Mouse (Mus musculus) B cell, adult 67 days (primary cell): ENCODE results near the gene Ogfod2. TPM values are rescaled to one million over a fixed set of nuclear protein-coding genes. Genes with fewer than 3 reads are reported as not detected.

Experiments used
- total RNA-seq, 2 experiments: library from RNA; stranded (reverse); gene quantifications; 4 replicates each; pipeline ENCODE4 v1.2.4; 2023

The Ogfod2 gene
- total RNA-seq: 10 to 100 TPM; 22.2 to 26.2 TPM

DNA sequence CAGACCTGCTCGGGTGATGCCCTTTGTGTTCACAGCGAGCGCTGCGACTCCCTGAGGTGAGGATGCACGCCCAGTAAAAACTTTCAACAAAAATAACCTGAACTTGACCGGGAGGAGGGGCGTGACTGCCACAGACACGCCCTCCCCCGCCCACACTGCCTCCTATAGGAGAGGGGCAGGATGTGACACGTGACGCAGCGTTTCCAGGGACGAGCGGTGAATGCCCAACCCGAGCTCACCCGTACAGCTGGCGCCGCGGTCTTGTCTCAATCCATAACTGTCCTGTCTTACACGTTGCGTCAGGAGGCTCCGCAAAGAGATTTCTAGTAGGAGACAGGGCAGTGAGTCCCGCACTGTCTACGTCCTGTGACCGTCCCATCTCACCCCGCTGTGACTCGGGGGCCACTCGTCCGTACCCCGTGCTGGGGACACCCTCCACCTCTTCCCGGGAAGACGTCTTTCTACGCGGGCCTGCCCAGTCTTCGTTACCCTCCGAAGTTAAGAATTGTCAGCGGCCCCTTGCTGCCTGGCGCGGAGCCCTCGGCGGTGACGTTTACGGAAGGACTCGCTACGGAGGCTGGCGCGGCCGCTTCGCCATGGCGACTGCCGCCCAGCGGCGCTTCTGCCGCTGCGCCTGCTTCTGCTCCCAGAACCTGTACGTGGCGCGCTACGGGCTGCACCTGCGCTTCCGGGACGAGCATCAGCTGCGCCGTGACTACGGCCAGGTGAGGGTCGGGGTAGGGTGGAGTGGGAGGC is at the start of gene Ogfod2:
TSS of gene Ogfod2 (plus strand) at position 556 of the 756 bp plus-strand sequence.

DNA sequence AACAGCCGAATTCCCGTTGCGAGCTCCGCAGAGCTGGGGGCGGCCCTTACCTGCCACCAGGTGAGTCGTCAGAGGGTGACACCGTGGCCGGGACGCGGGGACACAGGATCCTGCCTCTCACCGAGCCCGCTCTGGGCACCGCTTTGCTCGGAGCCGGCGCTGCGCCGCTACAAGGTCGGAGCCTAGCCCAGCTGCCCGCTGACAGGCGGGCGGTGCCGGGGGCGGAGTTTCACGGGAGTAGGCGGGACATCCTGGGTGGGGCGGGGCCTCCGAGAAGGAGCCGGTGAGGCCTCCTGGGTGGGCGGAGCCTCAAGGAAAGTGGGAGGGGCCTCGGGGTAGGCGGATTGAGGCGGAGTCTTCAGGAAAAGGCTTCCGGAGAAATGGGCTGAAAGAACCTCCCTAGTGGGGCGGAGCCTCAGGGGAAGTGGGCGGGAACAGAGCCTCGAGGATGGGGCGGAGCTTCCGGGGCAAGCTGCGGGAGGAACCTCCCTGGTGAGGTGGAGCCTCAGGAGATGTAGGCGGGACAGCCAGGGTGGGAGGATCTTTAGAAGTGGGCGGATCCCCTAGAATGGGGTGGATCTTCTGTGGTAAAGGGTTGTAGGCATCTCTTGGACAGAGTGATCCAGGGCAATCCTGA is 16.4 kb upstream of the Ogfod2 start, which contains the start of gene Abcb9:
TSS of gene Abcb9 (minus strand) at position 203 of the 637 bp plus-strand sequence.

DNA sequence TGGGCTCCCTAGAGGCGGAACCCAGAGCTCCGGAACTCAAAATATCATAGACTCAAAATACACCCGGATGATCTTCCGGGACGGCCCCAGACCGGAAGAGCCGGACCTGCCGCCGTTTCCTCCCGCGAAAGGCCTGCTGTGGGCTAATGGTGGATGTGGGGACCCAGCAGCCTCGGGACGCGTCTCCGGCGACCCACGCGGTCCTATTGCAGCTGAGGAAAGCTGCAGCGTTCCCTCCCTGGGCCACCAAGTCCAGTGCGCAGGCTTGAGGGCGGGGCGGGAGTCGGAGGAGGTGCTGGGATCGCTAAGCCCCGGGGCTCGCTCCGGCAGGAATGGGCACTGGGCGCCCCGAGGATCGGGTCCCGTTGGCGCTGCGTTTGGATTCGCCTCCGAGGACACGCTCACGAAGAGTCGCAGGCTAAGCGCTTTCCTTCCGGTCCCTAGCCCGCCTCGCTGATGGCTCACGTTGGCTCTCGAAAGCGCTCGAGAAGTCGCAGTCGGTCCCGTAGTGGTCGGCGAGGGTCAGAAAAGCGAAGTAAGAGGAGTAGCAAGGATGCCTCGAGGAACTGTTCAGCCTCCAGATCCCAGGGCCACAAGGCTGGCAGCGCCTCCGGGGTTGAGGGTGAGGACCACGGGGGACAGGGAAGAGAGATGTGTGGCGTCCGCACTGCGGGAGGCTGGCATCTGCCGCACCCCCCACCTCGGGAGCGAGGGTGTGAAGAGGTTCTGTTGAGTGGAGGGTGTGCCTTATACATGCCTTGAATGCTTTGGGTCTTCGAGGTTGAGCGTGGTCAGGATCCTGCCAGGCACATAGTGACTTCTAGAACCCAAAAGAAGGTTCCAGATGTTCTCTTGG is 4.1 kb downstream of the Ogfod2 start, which contains the start of gene Arl6ip4:
TSS of gene Arl6ip4 (plus strand) at position 100 of the 856 bp plus-strand sequence.

Other genes with a start within 250 kb of the Ogfod2 start
- gene Hcar2, start 246.8 kb upstream of the Ogfod2 start, total RNA-seq: under 1 TPM in 1 of 2 experiments, not detected in 1; 0.26 TPM
- not detected for gene Hcar1, start 232.3 kb upstream of the Ogfod2 start, total RNA-seq
- 10 to 100 TPM; 35.9 to 49.1 TPM for gene Denr, start 205.1 kb upstream of the Ogfod2 start, total RNA-seq
- 1 to 10 TPM in 1 of 2 experiments, not detected in 1; 4.0 TPM for gene Gm43518, start 184.9 kb upstream of the Ogfod2 start, total RNA-seq
- 1 to 10 TPM; 3.7 to 6.5 TPM for gene Ccdc62, start 181.6 kb upstream of the Ogfod2 start, total RNA-seq
- 100 to 1,000 TPM; 230 to 266 TPM for gene Hip1r, start 138.7 kb upstream of the Ogfod2 start, total RNA-seq
- 10 to 100 TPM; 82.8 to 99.9 TPM for gene Vps37b, start 80.0 kb upstream of the Ogfod2 start, total RNA-seq
- gene Abcb9, start 16.5 kb upstream of the Ogfod2 start, total RNA-seq: 1 to 10 TPM; 2.7 to 2.8 TPM
- 10 to 100 TPM; 33.9 to 38.1 TPM for gene Arl6ip4, start 3.8 kb downstream of the Ogfod2 start, total RNA-seq
- gene Pitpnm2, start 137.5 kb downstream of the Ogfod2 start, total RNA-seq: 10 to 100 TPM; 55.3 to 56.5 TPM
- 10 to 100 TPM; 32.5 to 33.4 TPM for gene Mphosph9, start 215.7 kb downstream of the Ogfod2 start, total RNA-seq
- 1 to 10 TPM; 7.6 to 9.1 TPM for gene 2810006K23Rik, start 215.8 kb downstream of the Ogfod2 start, total RNA-seq